Mouse (Mus musculus) NIH3T3 (cell line): Measurements from ENCODE around the gene Tmtc4.

Experiments
- DNase-seq: peaks from one replicate; pipeline ENCODE4 v3.0.0-alpha.2; 2012; ENCODE audit warnings: low read depth

The Tmtc4 gene

DNA sequence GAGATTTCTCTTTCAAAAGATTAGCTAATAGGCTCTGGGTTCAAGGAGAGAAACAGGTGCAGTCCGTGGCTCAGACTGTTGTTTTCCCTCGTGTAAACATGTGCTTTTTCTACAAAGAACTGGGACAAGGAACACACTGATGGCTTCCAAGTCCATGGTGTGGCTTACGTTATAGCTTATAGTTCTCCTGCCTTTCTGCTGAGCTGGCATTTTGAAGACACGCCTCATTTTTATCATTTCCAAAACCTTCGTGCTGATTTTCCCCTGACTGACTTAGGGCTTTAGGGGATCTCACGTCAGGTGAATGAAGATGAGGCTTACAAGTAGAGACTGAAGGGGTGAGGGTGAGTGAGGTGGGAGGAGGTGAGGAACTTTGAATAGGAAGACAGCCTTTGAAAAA, 111.2 kb downstream of the Tmtc4 start:
- no peak for DNase-seq

DNA sequence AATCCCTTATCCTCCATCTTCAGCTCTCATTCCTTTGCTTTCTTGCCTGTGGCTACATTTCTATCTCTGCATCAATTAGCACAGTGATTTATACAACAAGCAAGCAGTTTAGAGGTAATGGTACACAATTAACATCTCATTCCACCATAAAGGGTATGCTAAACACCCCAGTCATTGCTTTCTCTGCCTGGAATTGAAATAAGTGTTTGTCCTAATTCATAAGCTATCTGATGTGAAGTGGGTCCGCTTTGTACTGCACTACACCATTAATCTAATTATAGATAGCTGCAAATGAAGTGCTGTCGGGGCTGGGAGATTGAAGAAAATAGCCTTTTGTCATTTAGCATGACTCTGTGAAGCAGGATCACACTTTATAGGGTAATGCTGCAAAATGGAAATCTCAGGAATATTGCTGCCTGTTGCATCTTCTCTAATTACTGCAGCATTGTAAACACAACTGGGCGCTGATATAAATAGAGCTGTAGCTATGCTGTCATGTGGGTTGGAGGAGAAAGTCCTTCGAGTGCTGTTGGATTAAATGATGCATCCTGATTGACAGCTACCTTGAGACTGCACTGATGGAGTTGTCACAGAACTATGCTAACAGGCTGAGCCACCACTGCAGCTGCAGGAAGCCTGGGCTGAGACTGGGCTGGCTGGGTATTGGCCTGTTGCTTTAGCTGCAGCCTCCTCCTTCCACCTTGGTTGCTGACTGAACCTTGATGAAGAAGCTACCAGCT, 111.8 kb downstream of the Tmtc4 start:
- no peak for DNase-seq

DNA sequence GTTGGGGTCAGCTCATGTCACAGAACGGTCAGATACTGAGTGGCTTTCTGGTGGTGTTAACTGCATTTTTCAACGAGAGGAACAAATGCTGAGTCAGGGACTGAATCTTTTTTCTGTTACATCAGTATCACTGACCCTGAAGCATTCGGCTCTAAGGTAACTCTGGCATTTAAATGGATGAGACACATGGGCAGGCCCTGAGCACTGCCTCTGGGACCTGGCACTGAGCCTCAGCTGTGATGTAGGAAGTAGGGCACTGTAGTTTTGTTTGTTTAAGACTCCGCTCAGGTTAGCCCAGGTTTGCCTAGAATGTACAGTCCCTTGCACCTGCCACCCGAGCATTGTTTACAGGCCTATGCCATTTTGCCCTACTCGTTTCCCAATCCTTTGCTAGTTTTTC, 114.0 kb downstream of the Tmtc4 start:
- no peak for DNase-seq
